Mouse (Mus musculus) cerebellum, adult (tissue): ENCODE results near the gene Vmn2r112.
"Not testable (repeated sequence)": the region's sequence is repeated elsewhere in the genome, so short reads cannot be mapped to it uniquely, and the experiment has no call there.

ENCODE experiments used
- ATAC-seq: cut with Nextera tagmentation; 2 replicates; pipeline ENCODE4 v1.9.2; 2017; ENCODE audit warnings: mild to moderate bottlenecking, moderate library complexity, mixed read lengths; ENCODE audit not compliant: insufficient number of reproducible peaks, low FRiP score, low TSS enrichment

Gene Vmn2r112

DNA sequence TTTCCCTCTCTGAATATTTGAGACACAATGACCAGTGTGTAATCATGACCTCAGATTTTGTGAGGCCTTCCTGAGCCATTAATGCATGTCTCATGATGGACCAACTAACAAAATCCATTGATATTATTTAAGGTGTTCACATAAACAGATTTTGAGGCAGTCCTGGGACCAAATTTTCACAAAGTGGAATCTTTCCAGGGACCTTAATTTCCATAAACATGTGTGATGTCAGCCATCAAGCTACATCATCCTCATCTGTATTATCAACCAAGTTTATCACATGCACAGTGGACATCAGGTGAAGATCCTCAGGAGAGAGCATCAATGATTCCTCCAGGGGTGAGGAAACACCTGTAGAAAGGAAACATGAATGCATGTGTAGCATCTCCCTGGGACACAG lies at the start of gene Vmn2r112:
TSS of gene Vmn2r112 (plus strand) at position 301 of the 400 bp plus-strand sequence.
- ATAC-seq = not testable (repeated sequence)

DNA sequence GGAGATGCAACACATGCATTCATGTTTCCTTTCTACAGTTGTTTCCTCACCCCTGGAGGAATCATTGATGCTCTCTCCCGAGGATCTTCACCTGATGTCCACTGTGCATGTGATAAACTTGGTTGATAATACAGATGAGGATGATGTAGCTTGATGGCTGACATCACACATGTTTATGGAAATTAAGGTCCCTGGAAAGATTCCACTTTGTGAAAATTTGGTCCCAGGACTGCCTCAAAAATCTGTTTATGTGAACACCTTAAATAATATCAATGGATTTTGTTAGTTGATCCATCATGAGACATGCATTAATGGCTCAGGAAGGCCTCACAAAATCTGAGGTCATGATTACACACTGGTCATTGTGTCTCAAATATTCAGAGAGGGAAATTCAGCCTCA lies 27.4 kb upstream of the Vmn2r112 start, which contains the start of gene Vmn2r111:
TSS of gene Vmn2r111 (minus strand) at position 101 of the 400 bp plus-strand sequence.
- not testable (repeated sequence) for ATAC-seq

DNA sequence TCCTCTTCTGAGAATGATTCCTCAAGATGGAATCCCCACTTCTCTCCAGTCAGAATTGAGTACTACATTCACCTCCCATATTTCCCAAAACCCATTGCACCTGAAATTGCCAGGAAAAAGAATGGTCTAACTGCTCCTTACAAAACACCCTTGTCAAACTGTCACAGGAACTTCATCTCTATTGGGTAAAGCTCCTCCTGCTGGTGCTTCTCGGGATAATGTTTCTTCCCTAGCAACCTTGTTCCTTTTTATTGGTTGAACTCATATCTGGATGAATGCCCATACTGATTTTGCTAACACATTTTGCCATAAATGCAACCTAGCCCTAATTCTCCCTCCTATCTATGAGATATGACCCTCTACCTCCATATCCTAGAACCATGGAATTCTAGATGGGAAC lies 29.9 kb downstream of the Vmn2r112 start:
- ATAC-seq = no peak
